Mouse (Mus musculus) kidney, postnatal 0 days (tissue): Measurements from ENCODE around the gene Gm11992. TPM values are rescaled to one million over a fixed set of nuclear protein-coding genes. Genes with fewer than 3 reads are reported as not detected.
A peak's percentile ranks its signal among the peaks of the same experiment; 100 is the strongest.

Experiments
- ATAC-seq: fragments of 200-750 bp; cut with Nextera tagmentation; replicated peaks from 2 replicates; pipeline ENCODE4 v1.8.0; 2017; ENCODE audit warnings: low read depth, moderate number of reproducible peaks, moderate TSS enrichment, moderate library complexity; ENCODE audit not compliant: low FRiP score
- DNase-seq: peaks from one replicate; pipeline ENCODE4 v3.0.0-alpha.2; 2016; ENCODE audit warnings: low spot score
- H3K27ac ChIP-seq: fragments of 300-500 bp; sonication (generic); 2 replicates; pipeline ENCODE4 v1.5.1; 2014; ENCODE audit warnings: mild to moderate bottlenecking
- H3K27me3 ChIP-seq: fragments of 300-500 bp; sonication (generic); 2 replicates; pipeline ENCODE4 v1.6.1; 2014; ENCODE audit warnings: low read length, mixed read lengths; ENCODE audit not compliant: insufficient read depth
- H3K36me3 ChIP-seq: fragments of 300-500 bp; sonication (generic); 2 replicates; pipeline ENCODE4 v1.6.1; 2014; ENCODE audit warnings: low read length, mixed read lengths; ENCODE audit not compliant: insufficient read depth
- H3K4me1 ChIP-seq: fragments of 300-500 bp; sonication (generic); replicated peaks from 2 replicates; pipeline ENCODE4 v1.6.1; 2014; ENCODE audit warnings: antibody characterized with exemption, low read length, mixed read lengths; ENCODE audit not compliant: insufficient read depth
- H3K4me2 ChIP-seq: fragments of 300-500 bp; sonication (generic); 2 replicates; pipeline ENCODE4 v1.6.1; 2014; ENCODE audit warnings: mild to moderate bottlenecking, low read length, moderate library complexity, mixed read lengths
- H3K4me3 ChIP-seq: fragments of 300-500 bp; sonication (generic); replicated peaks from 2 replicates; pipeline ENCODE4 v1.5.1; 2014; ENCODE audit warnings: low read depth, low read length
- H3K9ac ChIP-seq: fragments of 300-500 bp; sonication (generic); 2 replicates; pipeline ENCODE4 v1.6.1; 2014; ENCODE audit warnings: low read depth, low read length
- H3K9me3 ChIP-seq: fragments of 300-500 bp; sonication (generic); replicated peaks from 2 replicates; pipeline ENCODE4 v1.6.1; 2016; ENCODE audit warnings: low read length, inconsistent platforms, mixed read lengths
- CTCF ChIP-seq: IDR thresholded peaks from 2 replicates; pipeline ENCODE4 v1.5.1; 2016; ENCODE audit warnings: antibody characterized with exemption, low read depth, mild to moderate bottlenecking, moderate library complexity
- WGBS: fragments of 180-500 bp; shearing (Covaris S2); extraction: QIAGEN DNeasy Blood & Tissue Kit; methylation state at CpG from one replicate; pipeline ENCODE4 v1.1.7; 2014; 5-methylcytosine and 5-hydroxymethylcytosine counted together
- polyA plus RNA-seq: library from polyadenylated mRNA; unstranded; fragments of >200 nt; fragmentation: Nextera tagmentation; extraction: Ambion mirVana; gene quantifications from 2 replicates; pipeline ENCODE4 v1.2.1, GENCODE M21; 2015

The Gm11992 gene
- 12.5 and 12.7 TPM in 2 replicates for polyA plus RNA-seq

DNA sequence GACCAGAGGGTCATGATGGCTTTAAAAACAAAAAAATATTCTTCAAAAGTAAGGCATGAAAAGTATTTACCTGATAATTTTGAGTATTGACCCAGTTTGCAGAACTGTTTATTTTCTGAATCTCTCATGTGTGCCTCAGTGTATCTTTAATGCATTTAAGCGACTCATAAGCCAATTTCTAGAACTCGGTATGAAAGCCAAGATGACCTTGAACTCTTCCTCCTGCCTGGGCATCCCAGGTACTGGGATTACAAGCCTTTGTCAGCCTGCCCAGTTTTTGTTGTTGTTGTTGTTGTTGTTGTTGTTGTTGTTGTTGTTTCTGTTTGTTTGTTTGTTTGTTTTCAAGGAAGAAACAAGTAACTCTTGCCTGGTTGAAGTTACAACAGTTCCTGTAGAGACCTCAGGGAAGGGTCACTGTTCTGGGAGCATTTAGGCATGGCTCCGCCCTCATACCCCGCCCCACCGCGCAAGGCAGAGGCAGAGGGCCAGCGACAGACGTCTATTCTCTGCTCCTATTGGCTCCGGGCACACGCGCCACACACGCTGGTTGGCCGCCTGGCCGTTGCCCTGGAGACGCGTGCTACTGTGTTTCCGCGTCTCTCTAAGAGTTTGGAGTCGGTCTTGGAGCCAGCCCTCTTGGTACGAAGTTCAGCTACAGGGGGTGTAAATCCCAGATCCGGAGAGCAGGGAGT lies at the start of gene Gm11992:
Gene Gm11992 (plus strand): TSS at position 584 of the 692 bp plus-strand sequence.
- H3K9me3 ChIP-seq: no peaks in the 10 kb centered on the region
- no peak for TF ChIP-seq CTCF
- H3K27me3 ChIP-seq: no peaks in the 10 kb centered on the region
- H3K4me3 ChIP-seq: peak within 1 kb of the TSS; percentile 47
- 0 out of 2 replicates have a peak, but pooled peaks cover 4% of the 10 kb centered on the region for H3K4me1 ChIP-seq
- ATAC-seq (peak; percentile 100), DNase-seq (peak; percentile 96)
- no peaks in the 10 kb centered on the region for H3K36me3 ChIP-seq
- peak within 1 kb of the TSS; percentile 35; the same call in 1 of the 2 replicates for H3K9ac ChIP-seq
- WGBS: 3% methylated on average over 21 of the region's 21 CpGs
- H3K4me2 ChIP-seq: peak within 1 kb of the TSS; percentile 92
- H3K27ac ChIP-seq: peak within 1 kb of the TSS; percentile 57; the same call in 1 of the 2 replicates

DNA sequence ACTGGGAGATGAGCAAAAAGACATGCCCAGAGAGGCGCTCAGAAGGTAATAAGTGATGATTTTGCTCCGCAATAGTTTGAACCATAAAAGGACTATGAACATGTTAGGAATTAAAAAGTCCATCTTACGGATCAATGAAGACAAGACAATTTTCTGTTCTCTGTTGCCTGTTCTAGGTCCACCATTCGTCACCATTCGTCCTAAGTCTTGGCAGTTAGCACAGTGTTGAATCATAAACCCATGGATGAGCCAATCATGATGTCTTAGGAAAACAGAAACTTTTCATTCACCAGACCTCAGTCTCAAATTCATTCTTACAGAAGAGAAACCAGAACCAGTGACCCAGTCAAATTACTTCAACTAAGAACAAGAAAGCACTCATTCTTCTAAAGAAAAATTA lies 39.6 kb upstream of the Gm11992 start:
- ATAC-seq (no peak), DNase-seq (no peak)
- no peak for TF ChIP-seq CTCF
- 96% methylated on average over 5 of the region's 5 CpGs for WGBS
- Histone ChIP-seq H3K27me3 (no peaks in the 10 kb centered on the region), H3K4me2 (no peak overlapping the region), H3K9ac (no peak overlapping the region), H3K4me3 (no peak overlapping the region), H3K9me3 (no peaks in the 10 kb centered on the region), H3K36me3 (peaks cover 29% of the 10 kb centered on the region), H3K4me1 (no peaks in the 10 kb centered on the region; the same call in none of the 2 replicates), H3K27ac (no peak overlapping the region)

DNA sequence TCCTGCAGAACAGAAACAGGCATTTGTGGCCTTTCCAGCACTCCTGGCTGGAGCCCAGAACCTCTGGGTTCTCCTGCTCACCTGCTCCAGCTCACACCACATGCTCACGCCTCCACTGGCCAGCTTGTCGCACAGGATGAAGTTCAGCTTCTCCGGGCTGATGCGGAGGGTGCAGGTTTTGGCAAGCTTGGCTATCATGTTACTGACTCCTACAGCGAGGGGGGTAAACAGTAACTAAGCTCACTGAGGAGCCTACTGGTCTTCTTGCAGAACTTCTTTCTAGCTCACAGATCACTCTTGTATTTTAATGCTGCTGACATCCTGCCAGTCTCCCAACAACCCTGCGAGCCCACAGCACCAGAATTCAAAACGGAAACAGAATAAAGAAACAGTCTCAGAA lies 38.0 kb upstream of the Gm11992 start:
- Histone ChIP-seq H3K9me3 (no peaks in the 10 kb centered on the region), H3K4me3 (peak overlapping the region; percentile 77), H3K9ac (peak overlapping the region; percentile 83), H3K27me3 (no peaks in the 10 kb centered on the region), H3K36me3 (peaks cover 18% of the 10 kb centered on the region), H3K4me2 (peak overlapping the region; percentile 86), H3K4me1 (no peaks in the 10 kb centered on the region; the same call in none of the 2 replicates), H3K27ac (peak overlapping the region; percentile 94)
- ATAC-seq (peak; percentile 90), DNase-seq (peak; percentile 86)
- 0% methylated on average over 7 of the region's 7 CpGs for WGBS
- TF ChIP-seq CTCF: no peak

DNA sequence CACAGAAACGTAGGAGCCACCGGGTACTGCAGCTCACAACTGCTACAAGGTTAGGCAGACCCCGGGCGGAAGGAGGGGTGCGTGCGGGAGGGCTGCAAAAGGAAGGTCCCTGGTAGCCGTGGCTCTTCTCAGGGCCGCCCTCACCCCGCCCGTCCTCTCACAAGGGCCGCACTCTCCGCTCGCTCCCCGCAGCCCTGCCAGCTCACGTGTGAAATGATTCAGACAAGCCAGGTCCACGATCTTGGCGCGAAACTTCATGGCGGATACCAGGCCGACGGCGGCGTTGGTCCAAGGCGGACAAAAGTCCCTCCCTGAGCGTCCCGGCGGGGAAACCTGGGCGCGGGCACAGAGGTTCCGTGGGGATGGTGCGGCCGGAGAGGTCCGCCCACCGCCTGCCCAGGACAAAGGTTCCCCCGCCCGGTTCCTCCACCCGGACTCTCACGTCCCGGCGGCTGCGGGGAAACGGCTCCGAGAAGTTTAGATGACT lies 37.5 kb upstream of the Gm11992 start, which contains the start of gene Hus1:
Gene Hus1 (minus strand): TSS at position 339 of the 487 bp plus-strand sequence.
- H3K4me2 ChIP-seq: peak within 1 kb of the TSS; percentile 86
- H3K27me3 ChIP-seq: no peaks in the 10 kb centered on the region
- peak within 1 kb of the TSS; percentile 83 for H3K9ac ChIP-seq
- WGBS: 0% methylated on average over 43 of the region's 43 CpGs
- no peak for TF ChIP-seq CTCF
- peak within 1 kb of the TSS; percentile 77 for H3K4me3 ChIP-seq
- H3K36me3 ChIP-seq: peaks cover 15% of the 10 kb centered on the region; the same call in 1 of the 2 replicates
- no peaks in the 10 kb centered on the region; the same call in none of the 2 replicates for H3K4me1 ChIP-seq
- peak within 1 kb of the TSS; percentile 94 for H3K27ac ChIP-seq
- peak; percentile 96 for ATAC-seq
- DNase-seq: peak; percentile 91
- H3K9me3 ChIP-seq: no peaks in the 10 kb centered on the region

DNA sequence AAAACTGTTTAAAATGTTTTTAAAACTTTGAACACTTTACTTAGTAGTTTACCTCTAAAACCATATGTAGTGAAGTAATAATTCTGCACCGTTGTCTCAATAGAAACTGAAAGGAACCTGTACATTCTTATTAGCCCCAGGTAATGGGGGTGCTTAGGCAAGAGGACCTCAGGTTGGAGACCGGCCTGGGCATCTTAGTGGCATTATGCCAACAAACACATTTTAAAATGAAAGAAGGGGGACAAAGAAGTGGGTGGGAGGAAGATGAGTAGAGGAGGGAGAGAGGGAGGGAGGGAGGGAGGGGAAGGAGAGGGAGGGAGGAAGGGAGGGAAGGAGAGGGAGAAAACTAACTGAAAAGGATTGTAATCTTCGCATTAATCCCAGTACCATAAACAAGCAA lies 37.0 kb upstream of the Gm11992 start:
- no peaks in the 10 kb centered on the region for H3K27me3 ChIP-seq
- H3K4me1 ChIP-seq: no peaks in the 10 kb centered on the region; the same call in none of the 2 replicates
- peak overlapping the region; percentile 94; the same call in 1 of the 2 replicates for H3K27ac ChIP-seq
- H3K9ac ChIP-seq: peak overlapping the region; percentile 83
- peaks cover 12% of the 10 kb centered on the region; the same call in 1 of the 2 replicates for H3K36me3 ChIP-seq
- TF ChIP-seq CTCF: no peak
- H3K4me3 ChIP-seq: peak overlapping the region; percentile 77
- WGBS: 1% methylated on average over 3 of the region's 3 CpGs
- no peak for DNase-seq
- peak overlapping the region; percentile 86 for H3K4me2 ChIP-seq
- H3K9me3 ChIP-seq: no peaks in the 10 kb centered on the region
- no peak; the same call in 1 of the 2 replicates for ATAC-seq

DNA sequence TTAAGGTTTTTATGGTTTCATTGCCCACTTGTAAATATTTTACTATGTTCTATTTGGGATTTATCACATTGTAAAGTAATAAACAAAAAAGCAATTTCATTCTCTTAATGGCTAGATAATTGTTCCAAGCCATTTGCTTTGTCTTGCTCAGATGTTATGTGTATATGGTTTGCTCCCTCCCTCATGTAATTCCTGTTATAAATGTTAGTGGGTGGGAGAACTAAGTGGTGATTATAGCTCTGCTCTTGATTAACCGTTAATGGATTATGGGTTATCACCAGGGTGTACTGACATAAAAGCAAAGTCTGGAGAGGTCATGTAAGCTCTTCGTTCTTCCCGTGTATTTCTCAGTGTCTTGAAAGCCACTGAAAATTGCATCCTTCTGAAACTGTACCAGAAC lies 33.7 kb upstream of the Gm11992 start:
- H3K36me3 ChIP-seq: no peaks in the 10 kb centered on the region
- H3K27me3 ChIP-seq: no peaks in the 10 kb centered on the region
- H3K4me3 ChIP-seq: no peak overlapping the region
- no peak overlapping the region for H3K27ac ChIP-seq
- TF ChIP-seq CTCF: no peak
- H3K9ac ChIP-seq: no peak overlapping the region
- no peak overlapping the region for H3K4me2 ChIP-seq
- no peaks in the 10 kb centered on the region for H3K9me3 ChIP-seq
- WGBS: 40% methylated on average over 3 of the region's 3 CpGs
- DNase-seq (no peak), ATAC-seq (no peak)
- H3K4me1 ChIP-seq: no peaks in the 10 kb centered on the region; the same call in none of the 2 replicates
